Mouse (Mus musculus) left cerebral cortex, adult 2 months (tissue): ENCODE measurements around the gene Cers6. TPM values are rescaled to one million over a fixed set of nuclear protein-coding genes. Genes with fewer than 3 reads are reported as not detected.

Experiments
- DNase-seq, 2 experiments: peaks; one replicate each; pipeline ENCODE4 v3.0.0; 2021 to 2022; ENCODE audit warnings: low spot score in 2 of 2, mixed read lengths in 1 of 2; ENCODE audit errors: extremely low spot score in 1 of 2
- H3K27ac ChIP-seq: fragments of 200-600 bp; 2 replicates; pipeline ENCODE4 v1.8.1; 2022
- H3K4me3 ChIP-seq: fragments of 200-600 bp; 2 replicates; pipeline ENCODE4 v1.8.1; 2022
- CTCF ChIP-seq: fragments of 200-600 bp; IDR thresholded peaks from 2 replicates; pipeline ENCODE4 v1.8.1; 2022; ENCODE audit warnings: antibody characterized with exemption, mild to moderate bottlenecking, moderate library complexity
- intact Hi-C: fragments of 180-260 bp; cut with DNase I; formaldehyde crosslinking; loops from one replicate; pipeline ENCODE4 v1.15.1; 2025
- total RNA-seq, 2 experiments: library from RNA; stranded (reverse); gene quantifications; 2 replicates each; pipeline ENCODE4 v1.2.3; 2021

The Cers6 gene
- total RNA-seq, 2 experiments from 2014 or later, result 69.3 to 82.7 TPM

- DNase-seq, result no peak
- Histone ChIP-seq H3K4me3 (no peak overlapping the region), H3K27ac (peak overlapping the region; percentile 7; the same call in 1 of the 2 replicates)
- TF ChIP-seq CTCF, result no peak
- intact Hi-C loops, result no loop called here
These were observed 117.7 kb downstream of the Cers6 start for GRCm38 (mm10) chr2:68978660-68979604.

DNA sequence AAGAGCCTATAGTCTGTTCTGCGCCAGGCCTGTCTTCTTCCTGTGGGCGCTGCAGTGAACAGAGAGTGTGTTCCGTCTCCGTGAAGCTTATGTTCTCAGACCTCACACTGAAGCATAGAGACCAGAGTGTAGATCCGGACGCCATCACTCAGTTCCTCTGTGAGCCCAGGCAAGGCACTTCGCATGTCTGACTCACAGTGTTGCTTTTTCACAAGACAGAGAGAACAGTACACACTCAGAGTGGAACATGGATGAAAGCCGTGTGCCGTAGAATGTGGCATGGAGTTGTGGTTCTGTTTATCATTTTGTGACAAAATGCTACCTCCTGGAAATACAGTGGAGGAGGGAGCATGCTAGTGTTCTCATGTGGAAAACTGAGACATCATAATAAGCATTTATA, 120.1 kb downstream of the Cers6 start:
- no peak for DNase-seq
- Histone ChIP-seq H3K4me3 (no peak overlapping the region), H3K27ac (no peak overlapping the region; the same call in 1 of the 2 replicates)
- no peak for TF ChIP-seq CTCF
- intact Hi-C loops, result no loop called here

DNA sequence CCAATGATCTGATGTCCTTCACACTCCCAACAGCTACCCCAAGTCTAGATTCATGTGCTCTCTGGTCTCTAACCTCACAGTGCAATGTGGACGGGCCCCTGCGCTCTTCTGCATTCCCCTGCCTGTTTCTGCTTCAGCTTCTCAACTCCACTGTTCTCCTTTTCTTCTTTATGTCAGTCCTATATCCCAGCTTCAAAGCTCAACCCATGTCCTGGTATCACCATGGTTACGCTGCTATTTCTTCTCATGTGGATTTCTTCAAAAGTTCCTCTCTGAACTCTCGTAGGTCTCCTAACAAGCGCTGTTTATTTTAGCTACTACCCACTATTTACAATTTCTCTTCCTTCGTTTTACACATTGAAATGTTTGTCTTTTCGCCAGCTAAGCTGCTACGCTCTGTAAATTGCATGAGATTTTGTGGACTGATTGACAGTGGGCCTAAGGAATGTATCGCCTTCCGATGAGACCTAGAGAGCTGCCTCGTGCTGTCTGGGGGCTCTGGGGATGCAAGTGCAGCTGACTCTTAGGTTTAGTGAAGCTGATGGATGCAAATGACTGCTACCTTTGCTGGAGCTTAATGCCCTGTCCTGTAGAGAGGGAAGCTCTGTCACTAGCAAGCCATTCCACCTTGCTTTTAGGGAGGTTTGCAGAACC, 120.6 kb downstream of the Cers6 start:
- Histone ChIP-seq H3K4me3 (no peak overlapping the region), H3K27ac (no peak overlapping the region)
- TF ChIP-seq CTCF, result no peak
- no peak for DNase-seq
- intact Hi-C loops, result loop anchor here (2.0 kb wide), 1 partner anchor 119 kb away; no protein-coding TSS in a partner anchor

- H3K4me3 ChIP-seq, result no peak overlapping the region
- no peak for TF ChIP-seq CTCF
- intact Hi-C loops, result loop anchor here (2.0 kb wide), 1 partner anchor 120 kb away; no protein-coding TSS in a partner anchor
- H3K27ac ChIP-seq, result no peak overlapping the region
- DNase-seq, result no peak
These were observed 121.7 kb downstream of the Cers6 start for GRCm38 (mm10) chr2:68982979-68983378.

DNA sequence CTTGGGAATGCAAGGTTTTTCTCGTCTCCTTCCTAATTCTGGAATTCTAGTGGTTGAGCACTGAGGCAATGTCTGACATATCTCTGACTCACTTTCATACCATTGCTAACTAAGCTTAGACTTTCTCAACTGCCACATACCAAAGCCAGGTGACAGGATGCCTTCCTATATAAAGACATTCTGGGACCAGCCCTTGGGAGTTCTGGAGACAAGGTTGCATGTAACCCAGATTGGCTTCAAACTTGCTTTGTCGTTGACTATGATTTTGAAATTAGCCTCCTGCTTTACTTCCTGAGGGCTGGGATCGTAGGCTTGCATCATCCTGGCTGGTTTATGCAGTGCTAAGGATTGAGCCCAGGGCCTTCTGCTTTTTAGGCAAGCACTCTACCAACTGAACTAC, 122.2 kb downstream of the Cers6 start:
- no peak overlapping the region for H3K4me3 ChIP-seq
- intact Hi-C loops, result loop anchor here (2.0 kb wide), 1 partner anchor 121 kb away; no protein-coding TSS in a partner anchor
- no peak for DNase-seq
- TF ChIP-seq CTCF, result no peak
- peak overlapping the region; percentile 20; the same call in 1 of the 2 replicates for H3K27ac ChIP-seq

DNA sequence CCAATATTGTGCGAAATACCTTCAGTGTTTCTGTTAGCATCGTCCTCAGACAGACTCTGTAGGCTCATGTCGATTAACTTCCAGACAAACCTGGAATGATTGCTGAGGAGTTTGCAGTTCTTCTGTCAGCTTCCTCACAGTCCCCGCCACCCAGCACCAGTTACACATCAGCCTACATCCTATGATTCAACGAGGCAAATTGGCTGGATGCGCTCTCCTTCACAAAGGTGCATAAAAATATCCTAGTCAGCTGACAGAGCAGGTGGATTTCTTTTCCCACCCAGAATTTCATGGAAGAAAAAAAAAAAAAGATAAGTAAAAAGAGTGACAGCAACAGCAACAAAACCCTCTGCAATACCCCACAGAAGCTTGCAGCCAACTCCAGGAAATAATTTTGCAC, 127.9 kb downstream of the Cers6 start:
- intact Hi-C loops, result loop anchor here (1.0 kb wide), 1 partner anchor 93 kb away; no protein-coding TSS in a partner anchor
- H3K4me3 ChIP-seq, result no peak overlapping the region
- no peak for TF ChIP-seq CTCF
- peak; percentile 47 to 63 for DNase-seq
- H3K27ac ChIP-seq, result peak overlapping the region; percentile 56; the same call in 1 of the 2 replicates

DNA sequence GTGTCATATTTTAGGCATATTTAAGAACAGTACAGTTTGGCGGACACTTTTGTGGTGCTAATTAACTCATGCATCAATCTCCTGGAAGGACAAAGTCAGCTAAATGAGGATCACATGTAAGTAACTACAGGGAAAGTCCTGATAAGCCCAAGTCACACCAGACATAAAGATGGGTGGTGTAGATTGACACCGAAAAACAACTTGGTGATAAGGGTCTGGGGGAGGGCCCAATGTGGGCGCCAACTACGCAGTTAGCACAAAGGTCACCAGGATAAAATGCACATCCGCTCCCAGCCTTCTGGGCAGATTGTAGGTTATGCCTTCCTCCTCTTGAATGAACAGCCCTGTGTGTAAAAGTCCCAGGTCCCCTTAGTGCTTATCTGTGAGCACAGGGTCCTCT, 131.4 kb downstream of the Cers6 start:
- Histone ChIP-seq H3K4me3 (no peak overlapping the region), H3K27ac (no peak overlapping the region)
- TF ChIP-seq CTCF, result no peak

GRCm38 (mm10) chr2:68994441-68994840, 133.2 kb downstream of the Cers6 start:
- no peak for DNase-seq
- intact Hi-C loops, result no loop called here
- TF ChIP-seq CTCF, result no peak
- Histone ChIP-seq H3K4me3 (no peak overlapping the region), H3K27ac (no peak overlapping the region)

More for the DNA sequence above, 131.4 kb downstream of the Cers6 start:
- intact Hi-C loops, result no loop called here
- DNase-seq, result no peak

DNA sequence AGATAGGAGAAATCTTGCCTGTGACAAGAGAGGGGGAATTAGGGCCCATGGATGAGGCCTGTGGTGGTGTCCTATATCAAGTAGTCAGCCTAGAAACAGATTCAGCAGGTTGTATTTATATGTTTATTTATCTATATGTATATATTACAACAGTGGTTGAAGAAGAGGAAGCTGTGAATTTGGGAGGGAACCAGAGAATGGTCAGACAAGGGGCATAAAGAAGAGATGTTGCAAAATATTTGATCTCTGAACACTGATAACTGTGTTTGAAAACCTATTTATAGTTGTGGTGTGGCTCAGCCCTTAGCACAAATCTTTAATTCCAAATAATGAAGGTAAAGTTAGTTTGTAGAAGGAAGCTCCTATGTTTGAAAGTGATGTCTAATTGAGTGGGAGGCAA, 134.5 kb downstream of the Cers6 start:
- Histone ChIP-seq H3K4me3 (no peak overlapping the region), H3K27ac (no peak overlapping the region)
- TF ChIP-seq CTCF, result no peak
- intact Hi-C loops, result no loop called here
- DNase-seq, result no peak

DNA sequence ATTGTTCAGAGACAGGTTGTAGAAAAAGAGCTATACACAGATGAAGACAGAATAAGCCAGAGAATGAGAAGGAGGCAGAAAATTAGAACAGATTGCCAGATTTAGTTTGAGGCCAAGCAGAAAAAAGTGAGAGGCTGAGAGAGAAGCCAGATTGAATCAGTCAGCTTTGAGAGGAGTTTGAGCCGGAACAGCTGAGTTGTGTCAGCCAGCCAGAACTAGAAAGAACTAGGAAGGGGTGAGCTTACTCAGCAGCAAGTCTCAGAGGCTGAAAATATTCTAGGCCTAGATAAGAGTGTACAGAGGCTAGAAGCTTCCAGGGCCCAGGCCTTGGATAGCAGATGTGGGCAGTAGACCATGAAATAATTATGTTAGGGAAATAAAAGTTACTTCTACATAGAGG, 135.0 kb downstream of the Cers6 start:
- TF ChIP-seq CTCF, result no peak
- Histone ChIP-seq H3K27ac (no peak overlapping the region), H3K4me3 (no peak overlapping the region)
- no peak for DNase-seq
- intact Hi-C loops, result no loop called here

DNA sequence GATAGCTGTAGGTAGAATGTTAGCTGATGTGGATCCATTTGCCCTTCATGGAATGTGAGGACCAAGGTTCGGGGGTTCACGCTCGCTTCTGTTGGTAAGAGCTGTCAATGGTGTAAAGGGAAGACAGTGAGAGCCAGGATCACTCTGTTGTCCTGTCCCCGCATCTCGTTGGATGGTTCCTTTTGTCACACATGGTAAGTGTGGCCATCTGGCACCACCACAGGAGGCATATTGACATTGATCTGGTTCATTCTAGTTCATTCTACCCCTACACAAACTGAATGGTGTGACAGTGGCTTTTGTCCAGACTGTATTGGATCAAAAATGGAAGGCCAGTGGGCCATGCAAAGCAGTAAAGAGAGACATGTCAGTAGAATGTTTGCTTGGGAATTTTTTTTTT, 142.8 kb downstream of the Cers6 start:
- no peak for DNase-seq
- intact Hi-C loops, result no loop called here
- no peak overlapping the region for H3K4me3 ChIP-seq
- no peak overlapping the region for H3K27ac ChIP-seq
- no peak for TF ChIP-seq CTCF

GRCm38 (mm10) chr2:69011392-69011791, 150.2 kb downstream of the Cers6 start:
- no peak for DNase-seq
- H3K27ac ChIP-seq, result no peak overlapping the region
- intact Hi-C loops, result no loop called here
- no peak overlapping the region for H3K4me3 ChIP-seq
- no peak for TF ChIP-seq CTCF
